In genomic region chr1:132921071-132921470, GRCm38 (mm10) we compare ENCODE assay signal across 12 mouse cellular contexts. TPM values are rescaled to one million over a fixed set of nuclear protein-coding genes. Genes with fewer than 3 reads are reported as not detected.
DNase-seq lines count a peak whose midpoint lies in the region; ATAC-seq and TF ChIP-seq lines count a peak whose summit lies in the region.
"Had no signal": no experiment of that assay in that cellular context is flagged by ENCODE, and none has a peak within 500 bp of the region (broad histone marks: within the 10 kb centered on the region; RNA-seq: fewer than 3 reads in every experiment).

No protein-coding gene starts in this region.

- H3K27me3 ChIP-seq in kidney, postnatal 0 days (ENCODE audit: insufficient read depth, low read length) = no peaks in the 10 kb centered on the region
- H3K27me3 ChIP-seq in forebrain, embryonic 16.5 days (replicated peaks; ENCODE audit: control insufficient read depth, insufficient read depth, low read length) = no peaks in the 10 kb centered on the region
- no peaks in the 10 kb centered on the region for H3K27me3 ChIP-seq in midbrain, embryonic 16.5 days (ENCODE audit: control insufficient read depth, insufficient read depth, low read depth, low read length)

- 12% methylated on average over 13 of the region's 13 CpGs for WGBS in kidney, postnatal 0 days
- WGBS in forebrain, embryonic 16.5 days = under 1% methylated on average over 13 of the region's 13 CpGs
- 2% methylated on average over 13 of the region's 13 CpGs for WGBS in midbrain, embryonic 16.5 days

- no peak overlapping the region for H3K9ac ChIP-seq in kidney, postnatal 0 days (ENCODE audit: low read depth, low read length)
- H3K9ac ChIP-seq in forebrain, embryonic 16.5 days (replicated peaks; ENCODE audit: low read depth, low read length) = 0 out of 2 replicates have a peak overlapping the region, but pooled peaks have one; percentile 22
- peak overlapping the region; percentile 1; the same call in 1 of the 2 replicates for H3K9ac ChIP-seq in midbrain, embryonic 16.5 days (ENCODE audit: low read depth, low read length)

- H3K27ac ChIP-seq in kidney, postnatal 0 days = no peak overlapping the region
- H3K27ac ChIP-seq in forebrain, embryonic 16.5 days (ENCODE audit: low read length) = peak overlapping the region; percentile 5; the same call in 1 of the 2 replicates
- H3K27ac ChIP-seq in midbrain, embryonic 16.5 days (ENCODE audit: low read length) = peak overlapping the region; percentile 82

- no peaks in the 10 kb centered on the region for H3K9me3 ChIP-seq in kidney, postnatal 0 days (replicated peaks; ENCODE audit: low read length)
- no peaks in the 10 kb centered on the region for H3K9me3 ChIP-seq in forebrain, embryonic 16.5 days (ENCODE audit: control insufficient read depth, low read length)
- H3K9me3 ChIP-seq in midbrain, embryonic 16.5 days (replicated peaks; ENCODE audit: control insufficient read depth, low read length, poor library complexity, severe bottlenecking) = no peaks in the 10 kb centered on the region

- no peak for TF ChIP-seq POLR2A in brain, embryonic 14.5 days (IDR thresholded peaks at IDR 0.05; ENCODE audit: borderline replicate concordance, extremely low read depth, insufficient read depth, insufficient read length, poor library complexity, severe bottlenecking)

- DNase-seq in kidney, postnatal 0 days (ENCODE audit: low spot score) = peak; percentile 7
- DNase-seq in kidney, postnatal 25 days = no peak
- peak; percentile 89 for DNase-seq in brain, embryonic 14.5 days (ENCODE audit: low read depth)
- DNase-seq in natural killer cell, adult 2 months (ENCODE audit: low spot score in 2 of 2) = no peak
- DNase-seq in left cerebral cortex, postnatal 36 days (ENCODE audit: low spot score in 2 of 2) = no peak
- DNase-seq in urinary bladder, adult 2 months (ENCODE audit: low spot score) = no peak
- DNase-seq: heart, postnatal 14 days; lung, adult 2 months had no signal

- intact Hi-C loops in left cerebral cortex, postnatal 36 days (cut with DNase I) = no loop called here

- H3K4me3 ChIP-seq in kidney, postnatal 0 days (replicated peaks; ENCODE audit: low read depth, low read length) = no peak overlapping the region
- H3K4me3 ChIP-seq in forebrain, embryonic 16.5 days (replicated peaks; ENCODE audit: low read length) = no peak overlapping the region
- no peak overlapping the region for H3K4me3 ChIP-seq in midbrain, embryonic 16.5 days (ENCODE audit: low read depth, low read length)

- H3K36me3 ChIP-seq in kidney, postnatal 0 days (ENCODE audit: insufficient read depth, low read length) = no peaks in the 10 kb centered on the region
- H3K36me3 ChIP-seq in forebrain, embryonic 16.5 days (ENCODE audit: control insufficient read depth, insufficient read depth) = no peaks in the 10 kb centered on the region
- no peaks in the 10 kb centered on the region for H3K36me3 ChIP-seq in midbrain, embryonic 16.5 days (ENCODE audit: control insufficient read depth, insufficient read depth, low read length)

- no peak for ATAC-seq in kidney, postnatal 0 days (replicated peaks; ENCODE audit: low FRiP score, low read depth)
- peak; percentile 65 for ATAC-seq in forebrain, embryonic 16.5 days
- peak; percentile 70 for ATAC-seq in midbrain, embryonic 16.5 days
- ATAC-seq: Patski had no signal

- TF ChIP-seq CTCF in kidney, postnatal 0 days (IDR thresholded peaks at IDR 0.05; ENCODE audit: low read depth) = no peak
- no peak for TF ChIP-seq CTCF in brain, embryonic 14.5 days (IDR thresholded peaks at IDR 0.05; ENCODE audit: borderline replicate concordance, extremely low read depth, insufficient read depth, insufficient read length)

- peak overlapping the region; percentile 23 for H3K4me2 ChIP-seq in kidney, postnatal 0 days (ENCODE audit: low read length)
- no peak overlapping the region for H3K4me2 ChIP-seq in forebrain, embryonic 16.5 days (ENCODE audit: low read length)
- H3K4me2 ChIP-seq in midbrain, embryonic 16.5 days (ENCODE audit: low read length) = peak overlapping the region; percentile 6

- H3K4me1 ChIP-seq in kidney, postnatal 0 days (replicated peaks; ENCODE audit: insufficient read depth, low read length) = no peaks in the 10 kb centered on the region
- H3K4me1 ChIP-seq in forebrain, embryonic 16.5 days (replicated peaks; ENCODE audit: control insufficient read depth, insufficient read depth, low read length) = peaks cover 42% of the 10 kb centered on the region
- H3K4me1 ChIP-seq in midbrain, embryonic 16.5 days (ENCODE audit: control insufficient read depth, insufficient read depth, low read length) = peaks cover 41% of the 10 kb centered on the region

RNA-seq across cellular contexts. Expression of gene Lrrn2, which starts 41.0 kb away (rescaled TPM):
- polyA plus RNA-seq in kidney, postnatal 0 days (2015; fragmentation: Nextera tagmentation; extraction: Ambion mirVana) = 3.3 TPM in 2 replicates
- polyA plus RNA-seq in brain, embryonic 14.5 days (2012; rRNA removed) = 43.4 and 54.4 TPM in 2 replicates
- 48.6 and 53.8 TPM in 2 replicates for polyA plus RNA-seq in forebrain, embryonic 16.5 days (2015; fragmentation: Nextera tagmentation; extraction: Ambion mirVana)
- polyA plus RNA-seq in midbrain, embryonic 16.5 days (2015; fragmentation: Nextera tagmentation; extraction: Ambion mirVana) = 59.1 and 61.4 TPM in 2 replicates
- total RNA-seq in left cerebral cortex, postnatal 36 days (2021) = 100 to 1,000 TPM in 1 of 2 experiments, 10 to 100 TPM in 1; 89.3 to 105 TPM
- 2.5 and 2.9 TPM in 2 replicates for polyA plus RNA-seq in urinary bladder, adult 2 months (2012; rRNA removed)
- total RNA-seq: common myeloid progenitor, adult 5-6 weeks had no signal
- polyA plus RNA-seq: Patski had no signal

Comparison
In these comparisons a context has a peak if more than half of its experiments do, and no peak if none do; other contexts are left out.
1. DNase-seq: peak in kidney, postnatal 0 days (single experiment) and brain, embryonic 14.5 days (single experiment); none in kidney, postnatal 25 days (0 of 2), natural killer cell, adult 2 months (0 of 2), left cerebral cortex, postnatal 36 days (0 of 2) and urinary bladder, adult 2 months (single experiment).
2. RNA of gene Lrrn2, which starts 41.0 kb away (polyA plus RNA-seq): 59.1 to 61.4 TPM in midbrain, embryonic 16.5 days, 43.4 to 54.4 TPM in brain, embryonic 14.5 days and 48.6 to 53.8 TPM in forebrain, embryonic 16.5 days; 3.3 TPM in kidney, postnatal 0 days and 2.5 to 2.9 TPM in urinary bladder, adult 2 months; every median in the first group is over 10 times any median in the second.